Mouse (Mus musculus): ENCODE measurements at regions not wholly inside any gene's neighbourhood (a gene's known extent, or its start where the extent isn't known, plus 50 kb on each side); places are given as distances from the start of the nearest gene placed in this dataset.

- no peak overlapping the region for H3K27ac ChIP-seq (ENCODE audit: insufficient read depth, low read length)
- H3K27me3 ChIP-seq (ENCODE audit: control insufficient read depth, insufficient read depth, low read length) = no peaks in the 10 kb centered on the region
- 27% methylated on average over 9 of the region's 9 CpGs for WGBS
- H3K4me1 ChIP-seq (ENCODE audit: control insufficient read depth, insufficient read depth, low read length) = no peaks in the 10 kb centered on the region
- TF ChIP-seq CTCF (IDR thresholded peaks at IDR 0.05; ENCODE audit: borderline replicate concordance, insufficient read depth, low read depth, low read length) (no peak), POLR2A (IDR thresholded peaks at IDR 0.05; ENCODE audit: borderline replicate concordance, insufficient read depth, low read length) (no peak)
- no peak for DNase-seq
- no peak overlapping the region for H3K4me3 ChIP-seq (replicated peaks; ENCODE audit: insufficient read depth, low read depth, low read length)
Observed at GRCm38 (mm10) chr13:47413940-47414339, 291.5 kb downstream of the Rnf144b start.

GRCm38 (mm10) chr13:47429856-47430365 is 307.5 kb downstream of the Rnf144b start:
- no peaks in the 10 kb centered on the region for H3K27me3 ChIP-seq (ENCODE audit: control insufficient read depth, insufficient read depth, low read length)
- H3K27ac ChIP-seq (ENCODE audit: insufficient read depth, low read length) = no peak overlapping the region
- DNase-seq = no peak
- 72% methylated on average over 8 of the region's 8 CpGs for WGBS
- H3K4me3 ChIP-seq (replicated peaks; ENCODE audit: insufficient read depth, low read depth, low read length) = no peak overlapping the region
- no peaks in the 10 kb centered on the region for H3K4me1 ChIP-seq (ENCODE audit: control insufficient read depth, insufficient read depth, low read length)
- TF ChIP-seq POLR2A (IDR thresholded peaks at IDR 0.05; ENCODE audit: borderline replicate concordance, insufficient read depth, low read length) (no peak), CTCF (IDR thresholded peaks at IDR 0.05; ENCODE audit: borderline replicate concordance, insufficient read depth, low read depth, low read length) (no peak)

- Histone ChIP-seq H3K27me3 (ENCODE audit: control insufficient read depth, insufficient read depth, low read length) (no peaks in the 10 kb centered on the region), H3K27ac (ENCODE audit: insufficient read depth, low read length) (no peak overlapping the region), H3K4me3 (replicated peaks; ENCODE audit: insufficient read depth, low read depth, low read length) (no peak overlapping the region), H3K4me1 (ENCODE audit: control insufficient read depth, insufficient read depth, low read length) (no peaks in the 10 kb centered on the region)
- DNase-seq = no peak
- WGBS = 54% methylated on average over 9 of the region's 9 CpGs
- no peak for TF ChIP-seq POLR2A (IDR thresholded peaks at IDR 0.05; ENCODE audit: borderline replicate concordance, insufficient read depth, low read length)
- no peak for TF ChIP-seq CTCF (IDR thresholded peaks at IDR 0.05; ENCODE audit: borderline replicate concordance, insufficient read depth, low read depth, low read length)
Observed at GRCm38 (mm10) chr13:47430409-47430808, 308.0 kb downstream of the Rnf144b start.

DNA sequence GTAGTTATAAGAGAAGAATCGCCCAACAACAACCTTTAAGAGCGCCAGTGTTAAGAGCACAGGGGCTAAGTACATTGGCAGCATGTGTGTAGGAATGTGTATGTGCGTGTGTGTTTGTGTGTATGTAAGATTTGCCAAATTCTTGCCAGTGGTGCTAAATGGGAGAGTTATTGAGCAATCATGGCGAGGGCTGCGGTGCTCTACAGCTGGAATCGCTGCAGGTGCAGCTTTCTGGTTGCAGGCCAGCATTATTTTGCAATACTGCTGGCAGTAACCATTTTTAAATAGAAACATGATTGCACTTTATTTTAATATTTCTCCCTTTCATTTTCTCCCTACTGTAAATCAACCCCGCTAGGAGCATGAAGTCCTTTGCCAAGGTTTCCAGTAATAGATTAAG is 313.2 kb downstream of the Rnf144b start:
- Histone ChIP-seq H3K4me1 (ENCODE audit: control insufficient read depth, insufficient read depth, low read length) (no peaks in the 10 kb centered on the region), H3K27me3 (ENCODE audit: control insufficient read depth, insufficient read depth, low read length) (no peaks in the 10 kb centered on the region), H3K4me3 (replicated peaks; ENCODE audit: insufficient read depth, low read depth, low read length) (no peak overlapping the region), H3K27ac (ENCODE audit: insufficient read depth, low read length) (no peak overlapping the region)
- no peak for TF ChIP-seq POLR2A (IDR thresholded peaks at IDR 0.05; ENCODE audit: borderline replicate concordance, insufficient read depth, low read length)
- TF ChIP-seq CTCF (IDR thresholded peaks at IDR 0.05; ENCODE audit: borderline replicate concordance, insufficient read depth, low read depth, low read length) = no peak
- DNase-seq = no peak
- WGBS = 89% methylated on average over 7 of the region's 7 CpGs

DNA sequence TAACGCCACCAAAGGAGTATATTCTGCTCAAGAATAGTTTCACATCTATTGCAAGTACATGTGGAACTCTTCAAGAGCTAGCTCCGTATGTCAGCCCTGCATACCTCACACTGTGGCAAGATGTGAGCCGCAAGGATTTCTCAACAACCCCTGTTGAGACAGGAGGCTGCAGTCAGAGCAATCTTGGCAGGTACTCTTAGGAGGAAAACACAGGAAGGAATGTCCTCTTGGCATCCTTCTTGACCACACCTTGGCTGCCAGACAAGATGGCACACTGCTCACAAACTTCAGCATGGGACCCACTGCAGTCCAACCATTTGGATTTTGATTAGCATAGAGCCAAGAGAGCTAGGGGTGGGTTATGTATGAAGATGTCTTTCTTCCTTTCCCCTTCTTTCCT is 322.4 kb downstream of the Rnf144b start:
- DNase-seq = peak in 1 of 2 experiments; percentile 2
- H3K27ac ChIP-seq (ENCODE audit: insufficient read depth, low read length) = no peak overlapping the region
- no peak overlapping the region for H3K4me3 ChIP-seq (replicated peaks; ENCODE audit: insufficient read depth, low read depth, low read length)
- TF ChIP-seq POLR2A (IDR thresholded peaks at IDR 0.05; ENCODE audit: borderline replicate concordance, insufficient read depth, low read length) (no peak), CTCF (IDR thresholded peaks at IDR 0.05; ENCODE audit: borderline replicate concordance, insufficient read depth, low read depth, low read length) (no peak)
- H3K27me3 ChIP-seq (ENCODE audit: control insufficient read depth, insufficient read depth, low read length) = no peaks in the 10 kb centered on the region
- H3K4me1 ChIP-seq (ENCODE audit: control insufficient read depth, insufficient read depth, low read length) = 0 out of 2 replicates have a peak, but pooled peaks cover 2% of the 10 kb centered on the region
- WGBS = 18% methylated on average over 3 of the region's 3 CpGs

- TF ChIP-seq POLR2A (IDR thresholded peaks at IDR 0.05; ENCODE audit: borderline replicate concordance, insufficient read depth, low read length) = no peak
- no peak for DNase-seq
- Histone ChIP-seq H3K4me1 (ENCODE audit: control insufficient read depth, insufficient read depth, low read length) (no peaks in the 10 kb centered on the region), H3K27ac (ENCODE audit: insufficient read depth, low read length) (no peak overlapping the region), H3K4me3 (replicated peaks; ENCODE audit: insufficient read depth, low read depth, low read length) (no peak overlapping the region), H3K27me3 (ENCODE audit: control insufficient read depth, insufficient read depth, low read length) (no peaks in the 10 kb centered on the region)
- WGBS = 86% methylated on average over 17 of the region's 17 CpGs
Observed at GRCm38 (mm10) chr13:47452186-47452760, 329.8 kb downstream of the Rnf144b start.

DNA sequence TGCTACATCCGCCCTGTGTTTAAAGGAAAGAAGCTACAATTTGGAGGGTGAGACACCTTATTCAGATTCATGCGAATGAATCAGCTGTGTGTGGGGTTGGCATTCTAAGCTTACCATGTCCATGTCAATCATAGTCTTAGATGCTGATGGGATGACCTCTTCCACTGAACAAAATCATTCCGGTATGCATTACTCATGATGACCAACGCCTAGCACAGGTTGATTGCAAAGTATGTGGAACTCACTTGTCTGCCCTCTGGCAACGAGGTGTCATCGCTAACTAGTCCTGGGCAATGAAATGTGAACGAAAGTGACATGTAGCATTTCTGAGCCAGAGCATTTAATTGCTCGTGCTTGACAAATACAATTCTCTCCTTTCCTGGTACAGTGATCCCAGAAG is 339.7 kb downstream of the Rnf144b start:
- Histone ChIP-seq H3K4me1 (ENCODE audit: control insufficient read depth, insufficient read depth, low read length) (no peaks in the 10 kb centered on the region), H3K27ac (ENCODE audit: insufficient read depth, low read length) (no peak overlapping the region), H3K27me3 (ENCODE audit: control insufficient read depth, insufficient read depth, low read length) (no peaks in the 10 kb centered on the region), H3K4me3 (replicated peaks; ENCODE audit: insufficient read depth, low read depth, low read length) (no peak overlapping the region)
- 80% methylated on average over 8 of the region's 8 CpGs for WGBS
- DNase-seq = no peak
- no peak for TF ChIP-seq POLR2A (IDR thresholded peaks at IDR 0.05; ENCODE audit: borderline replicate concordance, insufficient read depth, low read length)
- TF ChIP-seq CTCF (IDR thresholded peaks at IDR 0.05; ENCODE audit: borderline replicate concordance, insufficient read depth, low read depth, low read length) = no peak

GRCm38 (mm10) chr13:47471543-47472213 is 349.2 kb downstream of the Rnf144b start:
- 37% methylated on average over 14 of the region's 14 CpGs for WGBS
- no peak overlapping the region for H3K27ac ChIP-seq (ENCODE audit: insufficient read depth, low read length)

More at GRCm38 (mm10) chr13:47471543-47472213, 349.2 kb downstream of the Rnf144b start:
- TF ChIP-seq CTCF (IDR thresholded peaks at IDR 0.05; ENCODE audit: borderline replicate concordance, insufficient read depth, low read depth, low read length) (no peak), POLR2A (IDR thresholded peaks at IDR 0.05; ENCODE audit: borderline replicate concordance, insufficient read depth, low read length) (no peak)
- Histone ChIP-seq H3K4me1 (ENCODE audit: control insufficient read depth, insufficient read depth, low read length) (no peaks in the 10 kb centered on the region), H3K27me3 (ENCODE audit: control insufficient read depth, insufficient read depth, low read length) (no peaks in the 10 kb centered on the region), H3K4me3 (replicated peaks; ENCODE audit: insufficient read depth, low read depth, low read length) (no peak overlapping the region)
- DNase-seq = no peak
